Mouse (Mus musculus) layer of hippocampus, adult 9-10 months (tissue): Measurements from ENCODE around the gene Scamp5.
"Not testable (repeated sequence)": the region's sequence is repeated elsewhere in the genome, so short reads cannot be mapped to it uniquely, and the experiment has no call there.

ENCODE experiments used
- DNase-seq: peaks from one replicate; pipeline ENCODE4 v3.0.0; 2022; ENCODE audit warnings: low spot score

Scamp5 gene

GRCm38 (mm10) chr9:57452624-57453462 lies 15.0 kb downstream of the Scamp5 start:
- no peak for DNase-seq

- DNase-seq, result no peak
Observed at GRCm38 (mm10) chr9:57449715-57450114, 18.1 kb downstream of the Scamp5 start.

- DNase-seq, result no peak
Observed at GRCm38 (mm10) chr9:57440620-57441019, 27.2 kb downstream of the Scamp5 start.

GRCm38 (mm10) chr9:57439522-57440295 lies 28.2 kb downstream of the Scamp5 start, which contains the start of gene Ppcdc:
Gene Ppcdc, minus strand, starts transcription at chr9:57440124.
- DNase-seq, result peak; percentile 89

- no peak for DNase-seq
Observed at GRCm38 (mm10) chr9:57439083-57439482, 28.8 kb downstream of the Scamp5 start.

- no peak for DNase-seq
Observed at GRCm38 (mm10) chr9:57437896-57438614, 29.8 kb downstream of the Scamp5 start.

GRCm38 (mm10) chr9:57436166-57436565 lies 31.7 kb downstream of the Scamp5 start:
- no peak for DNase-seq

GRCm38 (mm10) chr9:57434405-57435165 lies 33.3 kb downstream of the Scamp5 start:
- DNase-seq, result no peak

- peak; percentile 78 for DNase-seq
Observed at GRCm38 (mm10) chr9:57433097-57434032, 34.5 kb downstream of the Scamp5 start.

GRCm38 (mm10) chr9:57432480-57432879 lies 35.4 kb downstream of the Scamp5 start:
- DNase-seq, result no peak

- no peak for DNase-seq
Observed at GRCm38 (mm10) chr9:57431202-57431601, 36.7 kb downstream of the Scamp5 start.

GRCm38 (mm10) chr9:57428391-57428790 lies 39.5 kb downstream of the Scamp5 start:
- no peak for DNase-seq

GRCm38 (mm10) chr9:57427937-57428336 lies 39.9 kb downstream of the Scamp5 start:
- no peak for DNase-seq

- not testable (repeated sequence) for DNase-seq
Observed at GRCm38 (mm10) chr9:57427123-57427522, 40.7 kb downstream of the Scamp5 start.

GRCm38 (mm10) chr9:57425116-57425515 lies 42.7 kb downstream of the Scamp5 start:
- no peak for DNase-seq

- no peak for DNase-seq
Observed at GRCm38 (mm10) chr9:57424066-57424465, 43.8 kb downstream of the Scamp5 start.

- DNase-seq, result no peak
Observed at GRCm38 (mm10) chr9:57421688-57422111, 46.2 kb downstream of the Scamp5 start.

- DNase-seq, result peak; percentile 47
Observed at GRCm38 (mm10) chr9:57421121-57421571, 46.7 kb downstream of the Scamp5 start.

- peak; percentile 88 for DNase-seq
Observed at GRCm38 (mm10) chr9:57420321-57421120, 47.3 kb downstream of the Scamp5 start.
